Mouse (Mus musculus) midbrain, postnatal 0 days (tissue): Measurements from ENCODE around the gene Arl6ip4. TPM values are rescaled to one million over a fixed set of nuclear protein-coding genes. Genes with fewer than 3 reads are reported as not detected.
A peak's percentile ranks its signal among the peaks of the same experiment; 100 is the strongest.

Experiments used
- ATAC-seq: fragments of 200-750 bp; cut with Nextera tagmentation; 2 replicates; pipeline ENCODE4 v1.8.0; 2017; ENCODE audit warnings: moderate number of reproducible peaks, mild to moderate bottlenecking, moderate TSS enrichment, moderate library complexity; ENCODE audit not compliant: low FRiP score
- DNase-seq: peaks from one replicate; pipeline ENCODE4 v3.0.0-alpha.2; 2015; ENCODE audit warnings: low spot score
- H3K27ac ChIP-seq: fragments of 300-500 bp; sonication (generic); 2 replicates; pipeline ENCODE4 v1.5.1; 2014; ENCODE audit warnings: low read depth, mild to moderate bottlenecking, low read length, mixed read lengths
- H3K27me3 ChIP-seq: fragments of 300-500 bp; sonication (generic); 2 replicates; pipeline ENCODE4 v1.6.1; 2014; ENCODE audit warnings: low read length, control low read depth, mixed read lengths; ENCODE audit not compliant: insufficient read depth
- H3K36me3 ChIP-seq: fragments of 300-500 bp; sonication (generic); 2 replicates; pipeline ENCODE4 v1.6.1; 2014; ENCODE audit warnings: low read length, control low read depth, mixed read lengths; ENCODE audit not compliant: insufficient read depth
- H3K4me1 ChIP-seq: fragments of 300-500 bp; sonication (generic); 2 replicates; pipeline ENCODE4 v1.6.1; 2014; ENCODE audit warnings: mild to moderate bottlenecking, control low read depth, antibody characterized with exemption, low read length, mixed read lengths; ENCODE audit not compliant: insufficient read depth
- H3K4me2 ChIP-seq: fragments of 300-500 bp; sonication (generic); 2 replicates; pipeline ENCODE4 v1.6.1; 2014; ENCODE audit warnings: low read depth, mild to moderate bottlenecking, low read length, mixed read lengths; ENCODE audit not compliant: poor library complexity, severe bottlenecking
- H3K4me3 ChIP-seq: fragments of 300-500 bp; sonication (generic); 2 replicates; pipeline ENCODE4 v1.5.1; 2014; ENCODE audit warnings: low read depth, mild to moderate bottlenecking, low read length, moderate library complexity
- H3K9ac ChIP-seq: fragments of 300-500 bp; sonication (generic); replicated peaks from 2 replicates; pipeline ENCODE4 v1.6.1; 2014; ENCODE audit warnings: mild to moderate bottlenecking, low read length, moderate library complexity, mixed read lengths; ENCODE audit not compliant: poor library complexity, severe bottlenecking
- H3K9me3 ChIP-seq: fragments of 300-500 bp; sonication (generic); 2 replicates; pipeline ENCODE4 v1.6.1; 2016; ENCODE audit warnings: low read length, control low read depth
- CTCF ChIP-seq: IDR thresholded peaks from 2 replicates; pipeline ENCODE4 v1.5.1; 2016; ENCODE audit warnings: antibody characterized with exemption, mild to moderate bottlenecking
- WGBS: fragments of 180-500 bp; shearing (Covaris S2); extraction: QIAGEN DNeasy Blood & Tissue Kit; methylation state at CpG from one replicate; pipeline ENCODE4 v1.1.7; 2014; 5-methylcytosine and 5-hydroxymethylcytosine counted together
- polyA plus RNA-seq: library from polyadenylated mRNA; unstranded; fragments of >200 nt; fragmentation: Nextera tagmentation; extraction: Ambion mirVana; gene quantifications from 2 replicates; pipeline ENCODE4 v1.2.1, GENCODE M21; 2015
- total RNA-seq: library from RNA; depleted of rRNA; stranded (reverse); fragments of >200 nt; gene quantifications from 2 replicates; pipeline ENCODE4 v1.2.3, GENCODE M21; 2014

Gene Arl6ip4
- total and polyA plus RNA-seq, 2 experiments from 2014 or later, result 40.8 to 120 TPM

DNA sequence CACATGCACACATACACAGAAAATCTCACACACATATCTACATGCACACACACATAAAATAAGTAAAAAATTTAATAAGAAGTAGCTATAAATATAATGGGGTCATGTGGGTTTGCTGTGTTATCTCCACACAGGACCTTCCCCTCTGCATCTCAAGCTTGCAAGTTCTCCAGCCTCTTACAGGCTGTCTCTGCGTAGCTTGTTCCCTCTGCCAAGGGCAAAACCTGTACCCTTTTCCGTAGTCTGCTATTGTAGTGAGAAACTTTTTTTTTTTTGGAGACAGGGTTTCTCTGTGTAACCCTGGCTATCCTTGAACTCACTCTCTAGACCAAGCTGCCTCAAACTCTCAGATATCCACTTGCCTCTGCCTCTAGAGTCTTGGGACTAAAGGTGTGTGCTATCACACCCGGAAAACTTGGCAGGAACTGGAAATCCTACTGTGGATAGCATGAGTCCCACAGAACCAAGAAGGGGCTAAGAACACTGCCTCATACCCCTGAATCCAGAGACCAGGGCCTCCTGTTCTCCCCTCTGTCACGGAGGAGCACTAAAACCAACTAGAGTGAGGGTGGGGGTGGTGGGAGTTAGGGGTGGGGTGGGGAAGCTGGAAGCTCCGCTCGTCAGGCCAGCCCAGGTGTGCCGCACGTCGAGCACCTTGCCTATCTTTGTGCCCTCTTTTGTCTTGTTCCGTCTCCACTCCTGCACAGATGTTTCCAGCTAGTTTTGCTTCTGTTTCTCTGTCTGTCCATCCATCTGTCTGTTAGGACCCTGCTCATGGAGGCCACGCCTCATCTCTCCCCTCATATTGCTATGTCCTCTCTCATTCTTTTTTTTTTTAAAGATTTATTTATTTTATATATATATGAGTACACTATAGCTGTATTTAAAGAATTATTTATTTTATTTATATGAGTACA lies 15.5 kb upstream of the Arl6ip4 start:
- Histone ChIP-seq H3K36me3 (no peaks in the 10 kb centered on the region), H3K4me2 (no peak overlapping the region), H3K9ac (no peak overlapping the region), H3K4me1 (0 out of 2 replicates have a peak, but pooled peaks cover 4% of the 10 kb centered on the region), H3K27ac (no peak overlapping the region), H3K9me3 (no peaks in the 10 kb centered on the region), H3K4me3 (no peak overlapping the region), H3K27me3 (no peaks in the 10 kb centered on the region)
- no peak for TF ChIP-seq CTCF
- DNase-seq (no peak), ATAC-seq (no peak)
- WGBS, result 90% methylated on average over 11 of the region's 11 CpGs

DNA sequence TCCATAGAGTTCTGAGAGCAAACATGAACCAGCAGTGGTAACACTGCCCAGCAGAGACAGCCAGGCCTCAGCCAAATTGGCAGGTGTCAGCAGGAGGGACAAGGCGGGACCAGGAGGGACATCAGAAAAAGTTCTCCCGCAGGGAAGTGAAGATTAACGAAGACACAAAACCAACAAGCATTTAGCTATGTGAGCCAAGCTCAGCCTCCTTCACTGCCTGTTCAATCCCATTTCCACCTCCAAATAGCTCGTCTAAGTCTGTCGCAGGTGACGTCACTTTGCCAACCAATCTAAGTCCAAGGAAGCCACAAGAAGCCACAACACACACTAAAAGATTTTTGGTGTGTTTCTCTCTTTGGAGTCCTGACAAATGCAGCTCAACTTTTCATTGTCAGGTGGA lies 13.6 kb upstream of the Arl6ip4 start:
- DNase-seq (no peak), ATAC-seq (no peak)
- H3K36me3 ChIP-seq, result no peaks in the 10 kb centered on the region
- H3K4me3 ChIP-seq, result no peak overlapping the region
- H3K9ac ChIP-seq, result no peak overlapping the region
- no peak overlapping the region for H3K27ac ChIP-seq
- H3K9me3 ChIP-seq, result no peaks in the 10 kb centered on the region
- no peak overlapping the region for H3K4me2 ChIP-seq
- H3K27me3 ChIP-seq, result no peaks in the 10 kb centered on the region
- WGBS, result 84% methylated on average over 6 of the region's 6 CpGs
- no peak for TF ChIP-seq CTCF
- H3K4me1 ChIP-seq, result no peaks in the 10 kb centered on the region

DNA sequence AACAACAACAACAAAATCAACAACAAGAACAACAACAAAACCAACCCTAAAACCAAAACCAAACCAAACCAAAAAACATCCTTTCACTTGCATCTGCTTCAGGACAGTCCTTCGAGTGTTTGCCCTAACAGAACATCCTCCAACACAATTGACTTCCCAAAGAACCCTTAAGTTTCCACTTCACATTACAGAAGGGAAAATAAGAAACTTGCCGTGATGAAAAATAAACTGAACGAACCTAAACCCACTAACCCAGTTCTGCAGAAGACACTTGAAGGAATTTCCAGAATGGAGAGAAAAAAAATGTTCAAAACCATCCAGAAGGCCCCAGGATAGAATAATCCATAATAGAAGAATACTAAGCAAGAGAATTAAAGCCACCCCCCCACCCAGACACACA lies 12.9 kb upstream of the Arl6ip4 start:
- no peak for ATAC-seq
- H3K27ac ChIP-seq, result no peak overlapping the region
- H3K4me1 ChIP-seq, result no peaks in the 10 kb centered on the region
- no peaks in the 10 kb centered on the region for H3K36me3 ChIP-seq
- H3K4me2 ChIP-seq, result no peak overlapping the region
- no peak overlapping the region for H3K4me3 ChIP-seq
- H3K27me3 ChIP-seq, result no peaks in the 10 kb centered on the region
- whole genome bisulfite sequencing, result 87% methylated on average over 3 of the region's 3 CpGs
- H3K9ac ChIP-seq, result no peak overlapping the region
- DNase-seq, result no peak
- no peak for TF ChIP-seq CTCF
- H3K9me3 ChIP-seq, result no peaks in the 10 kb centered on the region

DNA sequence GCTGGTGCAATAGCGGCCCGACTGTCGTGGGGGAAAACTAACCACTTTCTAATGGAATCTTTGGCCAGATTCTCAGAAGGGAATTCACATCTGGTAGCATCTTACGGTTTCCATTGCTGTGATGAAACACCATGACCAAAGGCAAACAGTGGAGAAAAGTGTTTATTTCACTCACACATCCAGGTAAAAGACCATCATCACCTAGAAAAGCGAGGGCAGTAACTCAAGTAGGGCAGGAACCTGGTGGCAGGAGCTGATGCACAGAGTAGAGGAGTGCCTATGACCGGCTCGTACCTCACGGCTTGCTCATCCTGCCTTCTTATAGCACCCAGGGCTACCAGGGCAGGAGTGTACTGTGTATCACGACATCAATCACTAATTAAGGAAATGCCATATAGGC lies 12.3 kb upstream of the Arl6ip4 start:
- no peaks in the 10 kb centered on the region for H3K4me1 ChIP-seq
- H3K4me2 ChIP-seq, result no peak overlapping the region
- TF ChIP-seq CTCF, result no peak
- no peaks in the 10 kb centered on the region for H3K27me3 ChIP-seq
- H3K36me3 ChIP-seq, result no peaks in the 10 kb centered on the region
- no peak overlapping the region for H3K27ac ChIP-seq
- WGBS, result 95% methylated on average over 9 of the region's 9 CpGs
- DNase-seq, result no peak
- H3K9ac ChIP-seq, result no peak overlapping the region
- H3K4me3 ChIP-seq, result no peak overlapping the region
- H3K9me3 ChIP-seq, result no peaks in the 10 kb centered on the region
- ATAC-seq, result no peak

DNA sequence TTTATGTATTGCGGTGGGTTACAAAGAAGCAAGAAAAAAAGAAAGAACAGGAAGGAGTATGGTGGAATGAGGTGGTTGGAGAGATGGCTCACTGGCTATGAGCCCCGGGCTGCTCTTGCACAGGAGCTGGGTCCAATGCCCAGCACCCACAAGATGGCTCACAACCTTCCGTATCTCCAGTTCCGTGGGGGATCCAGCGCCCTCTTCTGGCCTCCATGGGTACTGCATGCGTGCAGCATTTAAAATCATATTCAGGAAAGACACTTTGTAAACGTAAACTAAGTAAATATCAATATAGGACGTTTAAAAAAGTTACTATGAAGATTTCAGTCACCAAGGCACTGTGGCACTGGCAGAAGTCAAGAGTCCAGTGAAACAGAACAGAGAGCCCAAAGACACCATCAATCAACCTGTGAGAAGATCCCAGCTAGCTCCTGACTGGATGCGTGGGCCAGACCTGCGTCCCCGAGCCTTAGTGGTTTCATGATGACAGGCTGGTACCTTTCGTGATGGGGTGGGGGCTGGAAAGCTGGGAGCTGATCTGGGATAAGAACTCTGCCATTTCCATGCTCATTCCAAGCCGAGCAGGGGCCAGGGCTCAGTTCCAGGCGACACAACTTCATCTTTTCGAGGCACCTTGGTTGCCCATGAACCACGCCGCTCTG lies 4.7 kb upstream of the Arl6ip4 start:
- ATAC-seq, result peak; percentile 6; the same call in 1 of the 2 replicates
- DNase-seq, result no peak

More for the DNA sequence above, 4.7 kb upstream of the Arl6ip4 start:
- Histone ChIP-seq H3K36me3 (peaks cover 10% of the 10 kb centered on the region; the same call in 1 of the 2 replicates), H3K9ac (peak overlapping the region; percentile 44), H3K4me3 (peak overlapping the region; percentile 86), H3K4me1 (peaks cover 10% of the 10 kb centered on the region; the same call in 1 of the 2 replicates), H3K9me3 (no peaks in the 10 kb centered on the region), H3K27me3 (no peaks in the 10 kb centered on the region), H3K4me2 (peak overlapping the region; percentile 93), H3K27ac (no peak overlapping the region; the same call in 1 of the 2 replicates)
- peak; percentile 84 for TF ChIP-seq CTCF
- WGBS, result 18% methylated on average over 17 of the region's 17 CpGs
